Mouse (Mus musculus): ENCODE data around the gene Ncoa7. TPM values are rescaled to one million over a fixed set of nuclear protein-coding genes. Genes with fewer than 3 reads are reported as not detected.

The Ncoa7 gene
- 7.1 and 10.3 TPM in 2 replicates for polyA plus RNA-seq (2014; fragmentation: Nextera tagmentation; extraction: Ambion mirVana)

DNA sequence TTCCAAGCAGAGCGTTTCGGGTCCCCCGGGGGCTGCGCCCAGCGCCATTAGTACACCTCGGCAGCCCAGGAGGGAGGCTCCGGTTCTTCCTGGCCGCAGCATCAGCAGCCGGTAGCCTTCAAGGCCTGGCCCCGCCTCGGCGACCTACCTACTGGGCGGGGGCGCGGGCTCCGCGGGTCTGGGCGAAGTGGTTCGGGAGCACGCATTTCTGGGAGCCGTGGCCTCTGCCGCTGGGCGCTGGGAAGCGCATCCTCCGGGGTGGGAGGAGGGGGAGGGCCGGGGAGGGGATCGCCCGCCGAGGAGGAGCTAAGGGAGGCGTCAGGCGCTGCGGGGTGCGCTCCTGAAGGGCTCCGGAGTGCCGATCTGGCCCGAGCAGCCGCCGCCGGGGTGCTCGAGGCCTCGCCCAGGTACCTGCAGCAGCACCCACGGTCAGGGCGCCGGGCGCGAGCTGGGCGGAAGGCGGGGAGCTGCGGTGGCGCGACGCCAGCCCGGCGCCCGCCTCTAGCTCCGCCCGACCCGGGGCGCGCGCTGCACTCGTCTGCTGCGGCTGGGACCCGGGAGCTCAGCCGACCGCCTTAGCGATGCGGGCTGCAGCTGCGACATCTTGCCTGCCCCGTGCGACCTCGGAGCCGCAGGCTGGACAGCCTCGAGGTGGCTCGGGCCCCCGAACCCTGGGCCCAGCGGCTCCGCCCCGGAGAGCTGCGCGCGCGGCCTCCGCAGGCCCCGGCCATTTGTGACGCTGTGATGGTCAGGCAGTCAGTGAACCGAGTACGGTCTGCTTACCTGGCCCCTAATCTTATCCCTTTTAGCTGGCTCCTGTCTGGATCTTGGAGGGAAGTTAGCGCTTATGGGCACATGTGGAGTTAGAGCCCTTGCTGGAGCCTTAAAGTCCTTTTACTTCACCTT is at the start of gene Ncoa7:
Gene Ncoa7 (minus strand): TSS at position 646 of the 906 bp plus-strand sequence.
- Histone ChIP-seq H3K9me3 (replicated peaks; ENCODE audit: control insufficient read depth, low read length) (no peaks in the 10 kb centered on the region), H3K4me2 (ENCODE audit: low read length) (peak within 1 kb of the TSS; percentile 65), H3K4me3 (ENCODE audit: low read depth, low read length) (peak within 1 kb of the TSS; percentile 77), H3K27ac (ENCODE audit: low read depth, low read length) (peak within 1 kb of the TSS; percentile 96), H3K4me1 (ENCODE audit: control insufficient read depth, insufficient read depth, low read length) (peaks cover 2% of the 10 kb centered on the region; the same call in 1 of the 2 replicates), H3K9ac (ENCODE audit: low read length) (peak within 1 kb of the TSS; percentile 92), H3K27me3 (replicated peaks; ENCODE audit: control insufficient read depth, insufficient read depth, low read length) (no peaks in the 10 kb centered on the region), H3K36me3 (ENCODE audit: control insufficient read depth, insufficient read depth, low read length) (no peaks in the 10 kb centered on the region)
- DNase-seq (ENCODE audit: low spot score): peak; percentile 83
- ATAC-seq: peak; percentile 93
- WGBS: under 1% methylated on average over 83 of the region's 89 CpGs

- no peak overlapping the region for H3K27ac ChIP-seq (ENCODE audit: low read depth, low read length)
- DNase-seq (ENCODE audit: low spot score) (peak; percentile 25), ATAC-seq (no peak)
- 5% methylated on average over 13 of the region's 13 CpGs for WGBS
- no peak overlapping the region for H3K4me2 ChIP-seq (ENCODE audit: low read length)
- no peaks in the 10 kb centered on the region for H3K9me3 ChIP-seq (replicated peaks; ENCODE audit: control insufficient read depth, low read length)
- H3K4me1 ChIP-seq (ENCODE audit: control insufficient read depth, insufficient read depth, low read length): peaks cover 16% of the 10 kb centered on the region
- H3K9ac ChIP-seq (ENCODE audit: low read length): no peak overlapping the region
- no peaks in the 10 kb centered on the region for H3K36me3 ChIP-seq (ENCODE audit: control insufficient read depth, insufficient read depth, low read length)
- peaks cover 43% of the 10 kb centered on the region for H3K27me3 ChIP-seq (replicated peaks; ENCODE audit: control insufficient read depth, insufficient read depth, low read length)
- no peak overlapping the region for H3K4me3 ChIP-seq (ENCODE audit: low read depth, low read length)
Observed at GRCm38 (mm10) chr10:30845101-30845825, 42.1 kb upstream of the Ncoa7 start.

DNA sequence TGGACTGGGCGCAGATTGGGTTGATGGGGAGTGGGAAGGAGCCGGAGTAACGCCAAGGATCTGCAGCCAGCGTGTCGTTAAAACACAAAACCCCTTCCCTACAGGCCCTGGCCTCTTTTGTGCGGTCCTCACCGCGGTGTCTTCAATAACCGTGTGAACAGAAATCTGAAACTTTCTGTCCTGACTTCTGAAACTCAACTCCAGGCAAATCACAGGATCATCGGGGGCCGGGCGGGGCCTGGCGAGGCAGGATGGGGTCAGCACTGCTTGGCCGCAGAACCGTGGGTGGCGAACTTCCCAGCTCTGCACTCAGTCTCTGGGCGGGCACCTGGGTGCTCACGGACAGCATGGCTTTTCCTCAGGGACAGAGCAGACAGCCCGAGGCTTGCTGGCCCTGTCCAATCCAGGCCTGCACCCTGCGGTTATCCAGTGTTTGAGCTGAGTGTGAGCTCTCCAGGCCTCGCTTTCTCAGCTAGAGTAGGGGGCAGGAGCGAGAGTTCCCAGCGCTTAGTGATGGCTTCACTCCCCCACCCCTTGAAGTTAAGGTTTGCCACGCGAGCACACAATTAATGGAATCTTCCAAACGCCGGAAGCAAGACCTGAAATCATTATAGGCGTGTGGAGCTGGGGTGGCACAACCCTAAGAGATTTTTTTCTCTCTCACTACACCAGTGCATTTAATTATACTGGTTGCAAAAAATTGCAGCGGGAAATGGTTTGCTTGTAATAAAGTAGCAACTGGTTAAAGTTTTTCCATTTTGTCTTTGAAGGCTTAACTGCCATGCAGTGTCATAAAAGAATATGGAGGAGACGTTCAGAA is 41.3 kb upstream of the Ncoa7 start:
- Histone ChIP-seq H3K27ac (ENCODE audit: low read depth, low read length) (peak overlapping the region; percentile 52; the same call in 1 of the 2 replicates), H3K4me1 (ENCODE audit: control insufficient read depth, insufficient read depth, low read length) (peaks cover 16% of the 10 kb centered on the region), H3K9ac (ENCODE audit: low read length) (peak overlapping the region; percentile 43; the same call in 1 of the 2 replicates), H3K4me2 (ENCODE audit: low read length) (peak overlapping the region; percentile 80), H3K4me3 (ENCODE audit: low read depth, low read length) (peak overlapping the region; percentile 56), H3K9me3 (replicated peaks; ENCODE audit: control insufficient read depth, low read length) (no peaks in the 10 kb centered on the region), H3K36me3 (ENCODE audit: control insufficient read depth, insufficient read depth, low read length) (no peaks in the 10 kb centered on the region), H3K27me3 (replicated peaks; ENCODE audit: control insufficient read depth, insufficient read depth, low read length) (peaks cover 43% of the 10 kb centered on the region)
- ATAC-seq (no peak), DNase-seq (ENCODE audit: low spot score) (peak; percentile 25)
- WGBS: 3% methylated on average over 30 of the region's 30 CpGs

DNA sequence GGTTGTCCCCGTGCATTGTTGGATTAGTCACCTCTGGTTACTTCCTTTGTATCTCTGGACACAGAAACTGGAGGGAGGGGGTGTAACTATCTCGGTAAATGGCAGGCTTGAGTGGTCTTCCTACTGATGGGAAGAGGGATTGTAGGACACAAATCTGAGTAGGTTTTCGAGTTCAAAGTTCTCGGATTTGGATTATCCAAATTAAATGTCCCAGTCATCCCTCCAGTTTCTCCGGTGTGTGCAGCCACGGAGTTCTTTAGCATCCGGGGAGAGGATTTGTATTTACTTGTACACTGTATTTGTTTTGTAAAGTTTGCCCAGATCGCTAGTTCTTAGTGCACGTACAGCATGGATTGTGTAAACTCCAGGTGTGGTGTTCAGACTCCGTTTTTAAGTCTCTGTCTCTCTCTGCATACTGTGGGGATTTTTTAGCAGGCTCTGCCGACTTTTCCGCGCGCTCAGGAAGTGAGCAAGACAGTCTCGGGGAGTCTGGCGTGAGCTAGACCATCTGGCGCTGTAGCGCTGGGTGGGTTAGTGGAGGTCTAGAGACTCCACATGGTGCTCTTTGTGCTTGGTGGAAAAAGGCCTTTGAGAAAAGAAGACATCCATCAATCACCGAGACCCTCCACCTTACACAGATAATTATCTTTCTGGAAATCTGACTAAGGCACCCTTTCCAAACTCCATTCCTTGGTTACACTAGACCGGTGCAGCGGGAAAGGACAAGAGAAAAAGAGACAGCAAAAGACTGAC is 40.5 kb upstream of the Ncoa7 start:
- no peak for ATAC-seq
- WGBS: 2% methylated on average over 21 of the region's 21 CpGs
- H3K9ac ChIP-seq (ENCODE audit: low read length): peak overlapping the region; percentile 43; the same call in 1 of the 2 replicates
- peak overlapping the region; percentile 52; the same call in 1 of the 2 replicates for H3K27ac ChIP-seq (ENCODE audit: low read depth, low read length)
- no peaks in the 10 kb centered on the region for H3K36me3 ChIP-seq (ENCODE audit: control insufficient read depth, insufficient read depth, low read length)
- peak overlapping the region; percentile 80 for H3K4me2 ChIP-seq (ENCODE audit: low read length)
- peak overlapping the region; percentile 56 for H3K4me3 ChIP-seq (ENCODE audit: low read depth, low read length)
- H3K4me1 ChIP-seq (ENCODE audit: control insufficient read depth, insufficient read depth, low read length): peaks cover 16% of the 10 kb centered on the region
- DNase-seq (ENCODE audit: low spot score): peak; percentile 60
- peaks cover 43% of the 10 kb centered on the region for H3K27me3 ChIP-seq (replicated peaks; ENCODE audit: control insufficient read depth, insufficient read depth, low read length)
- H3K9me3 ChIP-seq (replicated peaks; ENCODE audit: control insufficient read depth, low read length): no peaks in the 10 kb centered on the region

DNA sequence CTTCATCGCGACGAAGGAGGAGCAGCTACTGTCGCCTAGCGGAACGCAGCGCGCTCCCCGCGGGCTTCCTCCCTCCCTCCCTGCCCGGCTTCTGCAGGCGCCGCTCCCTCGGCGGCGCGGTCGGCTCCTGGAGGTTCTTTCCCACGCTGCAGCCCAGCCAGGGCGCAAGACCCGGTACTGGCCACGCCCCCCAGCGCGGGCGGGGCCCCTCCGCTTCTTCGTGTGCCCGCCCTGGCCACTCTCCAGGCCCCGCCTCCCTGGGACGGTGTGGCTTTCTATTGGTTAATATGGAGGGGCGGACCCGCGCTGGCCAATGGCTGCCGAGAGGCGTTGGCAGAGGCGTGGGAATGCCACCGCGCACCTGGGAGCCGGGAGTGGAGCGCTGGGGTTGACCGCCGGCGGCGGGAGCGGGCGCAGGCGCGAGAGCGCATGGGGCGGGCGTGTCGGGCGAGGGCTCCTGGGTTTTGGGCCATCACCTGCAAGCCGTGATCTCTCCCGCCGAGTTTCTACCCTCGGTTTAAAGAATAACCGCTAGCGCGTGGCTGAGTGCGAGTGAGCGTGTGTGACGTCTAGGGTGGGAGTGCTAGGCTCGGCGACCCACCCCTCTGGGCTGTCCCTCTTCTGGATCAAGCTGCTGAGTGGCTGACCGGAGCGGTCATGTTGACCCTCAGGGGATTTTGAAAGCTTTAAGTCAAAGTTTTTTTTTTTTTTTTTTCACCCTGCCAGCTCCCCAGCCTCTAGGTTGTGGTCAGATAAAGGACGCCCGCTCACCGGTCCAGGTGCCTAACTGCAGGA is 39.7 kb upstream of the Ncoa7 start, which contains the start of gene Hey2:
Gene Hey2 (minus strand): TSS at position 159 of the 795 bp plus-strand sequence.
- Histone ChIP-seq H3K36me3 (ENCODE audit: control insufficient read depth, insufficient read depth, low read length) (no peaks in the 10 kb centered on the region), H3K27ac (ENCODE audit: low read depth, low read length) (peak within 1 kb of the TSS; percentile 52; the same call in 1 of the 2 replicates), H3K4me1 (ENCODE audit: control insufficient read depth, insufficient read depth, low read length) (peaks cover 16% of the 10 kb centered on the region), H3K9me3 (replicated peaks; ENCODE audit: control insufficient read depth, low read length) (no peaks in the 10 kb centered on the region), H3K4me3 (ENCODE audit: low read depth, low read length) (peak within 1 kb of the TSS; percentile 56), H3K27me3 (replicated peaks; ENCODE audit: control insufficient read depth, insufficient read depth, low read length) (peaks cover 43% of the 10 kb centered on the region), H3K9ac (ENCODE audit: low read length) (peak within 1 kb of the TSS; percentile 63), H3K4me2 (ENCODE audit: low read length) (peak within 1 kb of the TSS; percentile 80)
- ATAC-seq (peak; percentile 99), DNase-seq (ENCODE audit: low spot score) (peak; percentile 98)
- WGBS: under 1% methylated on average over 70 of the region's 70 CpGs

DNA sequence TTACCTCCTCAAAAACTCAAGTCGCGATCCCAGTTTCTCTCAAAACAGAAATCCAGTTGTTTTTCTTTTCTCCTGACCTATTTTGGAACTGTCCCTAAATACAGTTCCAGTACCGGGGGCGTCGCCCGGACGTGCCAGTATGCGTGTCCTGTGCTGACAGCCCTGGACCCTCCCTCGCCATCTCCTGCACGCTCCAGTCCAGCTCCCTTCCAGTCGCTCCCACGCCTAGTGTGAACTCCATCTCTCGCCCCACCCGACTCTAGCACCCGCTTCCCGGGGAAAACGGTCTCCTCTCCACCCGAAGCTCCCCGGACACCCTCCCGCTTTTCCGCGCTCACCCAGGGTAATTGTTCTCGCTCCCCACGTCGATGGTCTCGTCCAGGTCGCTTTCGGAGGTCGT is 39.1 kb upstream of the Ncoa7 start:
- peak overlapping the region; percentile 56 for H3K4me3 ChIP-seq (ENCODE audit: low read depth, low read length)
- WGBS: 1% methylated on average over 29 of the region's 29 CpGs
- H3K9me3 ChIP-seq (replicated peaks; ENCODE audit: control insufficient read depth, low read length): no peaks in the 10 kb centered on the region
- peak overlapping the region; percentile 48; the same call in 1 of the 2 replicates for H3K27ac ChIP-seq (ENCODE audit: low read depth, low read length)
- no peaks in the 10 kb centered on the region for H3K36me3 ChIP-seq (ENCODE audit: control insufficient read depth, insufficient read depth, low read length)
- peak overlapping the region; percentile 80 for H3K4me2 ChIP-seq (ENCODE audit: low read length)
- peaks cover 16% of the 10 kb centered on the region for H3K4me1 ChIP-seq (ENCODE audit: control insufficient read depth, insufficient read depth, low read length)
- peak overlapping the region; percentile 63 for H3K9ac ChIP-seq (ENCODE audit: low read length)
- ATAC-seq: peak; percentile 65
- peaks cover 43% of the 10 kb centered on the region for H3K27me3 ChIP-seq (replicated peaks; ENCODE audit: control insufficient read depth, insufficient read depth, low read length)
- DNase-seq (ENCODE audit: low spot score): no peak

- no peaks in the 10 kb centered on the region for H3K36me3 ChIP-seq (ENCODE audit: control insufficient read depth, insufficient read depth, low read length)
- H3K27ac ChIP-seq (ENCODE audit: low read depth, low read length): no peak overlapping the region
- H3K4me2 ChIP-seq (ENCODE audit: low read length): peak overlapping the region; percentile 80
- DNase-seq (ENCODE audit: low spot score) (no peak), ATAC-seq (no peak)
- H3K9me3 ChIP-seq (replicated peaks; ENCODE audit: control insufficient read depth, low read length): no peaks in the 10 kb centered on the region
- H3K4me3 ChIP-seq (ENCODE audit: low read depth, low read length): peak overlapping the region; percentile 56; the same call in 1 of the 2 replicates
- H3K4me1 ChIP-seq (ENCODE audit: control insufficient read depth, insufficient read depth, low read length): peaks cover 16% of the 10 kb centered on the region
- peaks cover 36% of the 10 kb centered on the region for H3K27me3 ChIP-seq (replicated peaks; ENCODE audit: control insufficient read depth, insufficient read depth, low read length)
- no peak overlapping the region for H3K9ac ChIP-seq (ENCODE audit: low read length)
- 78% methylated on average over 5 of the region's 5 CpGs for WGBS
Observed at GRCm38 (mm10) chr10:30840824-30841223, 37.7 kb upstream of the Ncoa7 start.

Data from forebrain, embryonic 14.5 days (tissue).